Mouse (Mus musculus) cerebellum, adult 11-12 months (tissue): ENCODE measurements around the gene Celf3.

ENCODE experiments used
- DNase-seq: peaks from one replicate; pipeline ENCODE4 v3.0.0; 2022

Celf3 gene

GRCm38 (mm10) chr3:94477981-94478422 lies at the start of gene Celf3:
Gene Celf3 (plus strand): TSS chr3:94478295.
- DNase-seq, result peak; percentile 91

GRCm38 (mm10) chr3:94430980-94431379 lies 47.1 kb upstream of the Celf3 start:
- DNase-seq, result no peak

DNA sequence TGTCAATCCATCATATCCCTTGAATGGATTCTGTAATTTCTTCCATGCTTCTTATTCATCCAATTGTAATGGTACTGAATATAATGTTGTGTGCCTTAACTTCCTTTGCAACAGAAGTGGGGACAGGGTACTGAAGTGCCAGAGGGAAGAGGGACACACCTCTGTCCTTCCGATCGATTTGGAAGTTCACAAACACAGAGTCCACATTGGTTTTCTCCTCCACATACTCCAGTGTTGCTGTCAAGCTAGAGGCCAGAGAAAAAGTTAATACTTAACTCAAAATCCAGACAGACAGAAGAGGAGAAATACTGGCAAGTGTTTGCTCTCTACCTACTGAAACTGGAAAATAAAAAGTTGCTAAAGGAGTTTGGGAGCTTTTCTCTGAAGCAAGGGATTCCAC lies 43.8 kb upstream of the Celf3 start:
- DNase-seq, result no peak

- DNase-seq, result no peak
These were observed 41.7 kb upstream of the Celf3 start for GRCm38 (mm10) chr3:94436420-94436819.

DNA sequence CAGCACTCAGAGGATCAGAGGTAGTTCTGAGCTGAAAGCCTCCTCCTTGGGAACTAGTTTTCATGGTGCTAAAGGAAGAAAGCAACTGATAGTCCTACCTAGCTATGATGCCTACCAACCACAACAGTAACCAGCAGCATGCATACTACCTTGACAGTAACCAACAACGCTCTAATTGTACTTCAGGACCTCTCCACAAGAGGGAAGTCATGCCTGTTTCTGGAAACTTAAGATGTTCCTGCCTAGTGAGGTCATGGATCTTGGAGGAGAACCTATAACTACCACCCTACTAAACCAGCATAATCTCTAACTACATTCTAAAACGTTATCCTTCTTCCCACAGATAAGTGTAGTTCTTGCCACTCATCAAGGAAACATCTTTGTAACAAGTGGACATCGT lies 36.9 kb upstream of the Celf3 start:
- DNase-seq, result no peak

DNA sequence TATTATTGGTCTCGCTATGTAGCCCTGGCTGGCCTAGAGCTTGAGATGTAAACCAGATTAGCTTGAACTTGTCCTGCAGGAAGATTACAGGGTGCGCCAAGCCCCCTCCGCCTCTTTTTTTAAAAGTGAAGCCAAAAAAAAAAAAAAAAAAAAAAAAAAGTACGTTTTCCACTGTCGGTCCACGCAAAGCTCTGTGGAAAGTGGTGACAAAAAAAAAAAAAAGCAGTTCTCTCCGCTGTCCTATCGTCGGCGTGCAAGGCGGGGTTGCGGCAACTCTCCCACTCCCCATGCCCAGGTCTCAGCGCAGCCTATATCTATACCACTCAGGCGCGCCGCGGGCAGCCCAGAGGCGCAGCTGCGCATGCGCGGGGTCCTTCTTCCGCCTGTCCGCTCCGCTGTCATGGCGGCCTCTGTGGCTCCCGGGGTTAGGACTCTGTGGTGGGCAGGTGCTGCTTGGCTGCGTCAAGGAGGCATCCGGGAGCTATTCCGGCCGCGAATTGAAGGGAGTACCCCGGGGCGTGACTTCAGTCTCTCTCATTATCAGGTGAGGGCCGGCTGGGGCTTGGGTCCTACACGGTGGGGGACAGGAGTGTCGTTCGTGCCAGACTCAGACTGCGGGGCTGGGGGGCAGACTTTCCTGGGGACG lies 35.0 kb upstream of the Celf3 start, which contains the start of gene Mrpl9:
TSS of gene Mrpl9 (plus strand) at position 368 of the 646 bp plus-strand sequence.
- DNase-seq, result peak; percentile 94

DNA sequence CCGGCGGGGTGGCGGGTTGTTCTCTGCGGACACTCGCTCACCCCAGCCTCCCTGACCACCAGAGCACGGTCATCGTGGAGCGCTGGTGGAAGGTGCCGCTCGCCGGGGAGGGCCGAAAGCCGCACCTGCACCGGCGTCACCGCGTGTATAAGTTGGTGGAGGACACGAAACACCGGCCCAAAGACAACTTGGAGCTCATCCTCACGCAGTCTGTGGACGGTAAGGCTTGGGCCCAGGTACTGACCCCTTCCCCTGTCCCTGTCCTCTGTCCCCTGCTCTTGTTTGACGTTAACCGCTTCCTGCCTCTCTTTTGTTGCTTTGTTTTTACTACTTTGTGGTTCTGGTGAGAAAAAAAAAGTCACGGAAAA lies 34.5 kb upstream of the Celf3 start, which contains the start of gene Oaz3:
TSS of gene Oaz3 (minus strand) at position 319 of the 368 bp plus-strand sequence.
- no peak for DNase-seq

- no peak for DNase-seq
These were observed 28.7 kb upstream of the Celf3 start for GRCm38 (mm10) chr3:94449377-94449776.

GRCm38 (mm10) chr3:94456529-94457000 lies 21.5 kb upstream of the Celf3 start:
- DNase-seq, result peak; percentile 73

GRCm38 (mm10) chr3:94457055-94457454 lies 21.0 kb upstream of the Celf3 start:
- DNase-seq, result no peak

- no peak for DNase-seq
These were observed 18.3 kb upstream of the Celf3 start for GRCm38 (mm10) chr3:94459834-94460233.

DNA sequence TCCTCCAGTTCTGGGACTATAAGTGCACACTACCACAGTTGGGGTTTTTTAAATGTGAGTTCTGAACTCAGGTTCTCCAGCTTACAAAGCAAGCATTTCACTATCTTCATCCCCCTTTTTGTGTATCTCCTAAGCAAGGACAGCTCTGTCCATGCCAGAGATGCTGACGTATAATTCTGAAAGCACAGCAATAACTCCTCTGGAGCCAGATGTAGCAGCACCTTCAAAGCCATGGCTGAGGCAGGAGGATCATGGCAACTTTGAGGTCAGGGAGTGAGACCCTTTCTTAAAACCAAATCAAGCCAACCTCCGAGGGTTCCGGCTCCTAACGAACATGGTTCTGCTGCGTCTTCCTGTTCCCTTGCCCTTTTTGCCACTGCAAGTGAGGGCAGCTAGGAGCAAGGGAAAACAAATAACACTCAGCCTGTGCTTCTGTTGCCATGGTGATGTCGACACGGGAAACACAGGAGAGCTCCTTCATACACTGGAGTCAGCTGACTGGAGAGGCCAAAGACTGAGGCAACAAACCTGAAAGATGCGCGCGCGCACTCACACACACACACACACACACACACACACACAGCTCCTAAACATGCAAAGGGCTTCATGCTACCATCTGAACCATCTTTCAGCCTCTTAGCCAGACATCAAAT lies 14.0 kb upstream of the Celf3 start:
- no peak for DNase-seq

DNA sequence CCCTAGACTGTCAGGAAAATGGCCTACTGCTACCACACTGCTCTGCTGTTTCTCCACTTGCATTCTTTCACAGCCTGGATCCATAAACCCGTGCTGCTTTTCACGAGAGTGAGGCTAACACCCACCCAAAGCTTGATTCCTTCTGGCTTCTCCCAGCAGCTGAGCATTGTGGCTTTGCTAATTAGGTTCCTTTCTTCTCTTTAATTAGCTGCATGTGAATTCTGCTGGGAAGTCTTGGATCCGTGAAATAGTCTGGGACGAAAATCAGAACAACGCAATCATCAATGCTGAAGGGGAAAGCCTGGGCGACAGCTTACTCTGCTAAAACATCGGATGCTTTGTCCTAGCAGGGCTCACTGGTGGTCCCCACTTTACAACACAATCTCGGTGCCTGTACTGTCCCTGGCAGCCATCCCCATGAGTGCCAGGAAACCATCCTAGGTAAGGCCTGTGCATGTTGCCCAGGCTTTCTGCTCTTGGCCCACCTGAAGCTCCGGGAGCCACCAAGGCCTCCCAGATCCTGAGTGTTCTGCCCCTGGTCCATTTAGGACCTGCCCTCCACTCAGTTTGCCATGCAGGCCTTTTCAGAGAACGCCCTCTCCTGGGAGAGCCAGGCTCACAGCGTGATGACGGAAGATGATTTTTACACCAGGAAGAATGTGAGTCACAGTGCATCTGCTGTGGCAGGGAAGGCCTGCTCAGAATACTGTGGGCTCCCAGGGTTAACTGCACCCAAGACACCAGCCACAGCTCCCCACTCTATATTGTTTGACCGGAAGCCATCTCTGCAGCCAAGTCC lies 12.3 kb upstream of the Celf3 start:
- DNase-seq, result no peak

GRCm38 (mm10) chr3:94468931-94469330 lies 9.2 kb upstream of the Celf3 start:
- DNase-seq, result no peak

DNA sequence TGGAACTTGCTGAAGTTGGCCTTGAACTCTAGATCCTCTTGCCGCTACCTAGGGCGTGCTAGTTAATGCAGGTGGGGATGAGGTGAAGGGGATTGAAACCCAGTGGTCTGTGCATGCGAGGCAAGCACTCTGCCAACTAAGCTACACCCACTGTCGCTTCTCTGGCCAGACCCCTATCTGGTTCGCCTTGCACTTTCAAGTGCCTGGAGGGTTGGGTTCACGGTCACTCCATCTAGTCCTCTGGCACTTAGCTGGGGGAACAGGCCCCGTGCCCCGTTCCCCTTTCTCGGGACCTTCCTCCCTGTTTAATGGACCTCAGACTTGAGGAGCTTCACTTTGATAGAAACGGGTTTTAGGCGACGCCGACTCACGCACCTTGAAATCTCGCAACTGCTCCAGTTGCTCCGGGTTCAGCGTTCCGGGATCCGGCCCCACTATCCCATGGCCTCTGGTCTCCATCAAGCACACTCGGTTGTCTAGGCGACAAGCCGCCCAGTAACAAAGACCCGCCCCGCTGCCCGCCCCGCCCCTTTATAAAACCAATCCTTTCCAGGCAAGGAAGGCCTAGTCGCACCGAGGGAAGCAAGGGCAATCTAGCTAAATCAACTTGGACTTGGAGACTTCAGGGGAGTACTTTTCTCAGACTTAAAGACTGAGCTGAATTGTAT lies 5.5 kb upstream of the Celf3 start:
- DNase-seq, result no peak

- DNase-seq, result no peak
These were observed 5.0 kb upstream of the Celf3 start for GRCm38 (mm10) chr3:94473115-94473505.

- DNase-seq, result no peak
These were observed 4.4 kb upstream of the Celf3 start for GRCm38 (mm10) chr3:94473567-94474232.

GRCm38 (mm10) chr3:94476301-94477035 lies 1.6 kb upstream of the Celf3 start:
- DNase-seq, result peak; percentile 45

DNA sequence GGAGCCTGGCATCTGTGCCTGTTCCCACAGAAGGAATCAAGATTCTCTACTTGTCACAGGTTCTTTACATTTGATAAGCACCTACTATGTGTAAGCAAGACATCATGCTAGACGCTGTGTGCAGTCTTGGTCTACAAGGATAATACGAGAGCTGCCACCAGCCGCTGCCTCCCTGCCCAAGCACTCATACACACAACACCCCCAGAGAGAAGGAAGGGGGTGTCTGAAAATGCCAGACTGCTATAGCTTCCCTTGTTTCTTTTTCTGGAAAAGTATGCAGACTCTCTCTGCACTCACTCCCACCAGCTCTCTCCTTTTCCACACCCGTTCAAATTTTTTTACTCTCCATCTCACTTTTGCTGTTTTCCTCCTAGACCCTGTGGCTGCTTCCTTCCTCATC lies 651 bp upstream of the Celf3 start:
- peak; percentile 57 for DNase-seq

- peak; percentile 76 for DNase-seq
These were observed 585 bp downstream of the Celf3 start for GRCm38 (mm10) chr3:94478591-94479169.

- no peak for DNase-seq
These were observed 1.5 kb downstream of the Celf3 start for GRCm38 (mm10) chr3:94479564-94479963.
